In genomic region chr15:43940424-43940823, GRCm38 (mm10) we compare ENCODE assay signal across 13 mouse cellular contexts.
DNase-seq lines count a peak whose midpoint lies in the region; ATAC-seq and TF ChIP-seq lines count a peak whose summit lies in the region.
"Had no signal": no experiment of that assay in that cellular context is flagged by ENCODE, and none has a peak within 500 bp of the region (broad histone marks: within the 10 kb centered on the region; RNA-seq: fewer than 3 reads in every experiment).

No protein-coding gene starts in this region.

- H3K9me3 ChIP-seq in hindbrain, embryonic 13.5 days, result no peaks in the 10 kb centered on the region
- H3K9me3 ChIP-seq in hindbrain, embryonic 10.5 days, result no peaks in the 10 kb centered on the region
- no peaks in the 10 kb centered on the region for H3K9me3 ChIP-seq in hindbrain, embryonic 15.5 days
- no peaks in the 10 kb centered on the region for H3K9me3 ChIP-seq in liver, embryonic 12.5 days (replicated peaks)

- CTCF ChIA-PET in Patski (lab: Charles Lee), result no interaction called here

- no peaks in the 10 kb centered on the region for H3K27me3 ChIP-seq in hindbrain, embryonic 13.5 days
- H3K27me3 ChIP-seq in hindbrain, embryonic 10.5 days (ENCODE audit: insufficient read depth, poor library complexity, severe bottlenecking), result no peaks in the 10 kb centered on the region
- H3K27me3 ChIP-seq in Patski, result peaks cover 4% of the 10 kb centered on the region
- no peaks in the 10 kb centered on the region for H3K27me3 ChIP-seq in hindbrain, embryonic 15.5 days
- no peaks in the 10 kb centered on the region for H3K27me3 ChIP-seq in kidney, adult 2 months (replicated peaks; ENCODE audit: control insufficient read depth, insufficient read depth, low read length)
- no peaks in the 10 kb centered on the region for H3K27me3 ChIP-seq in liver, embryonic 12.5 days (replicated peaks)
- H3K27me3 ChIP-seq: CH12.LX had no signal

- H3K4me1 ChIP-seq in hindbrain, embryonic 13.5 days (replicated peaks), result peaks cover 16% of the 10 kb centered on the region
- H3K4me1 ChIP-seq in hindbrain, embryonic 10.5 days (replicated peaks), result no peaks in the 10 kb centered on the region
- peaks cover 18% of the 10 kb centered on the region for H3K4me1 ChIP-seq in hindbrain, embryonic 15.5 days (replicated peaks)
- H3K4me1 ChIP-seq in kidney, adult 2 months (ENCODE audit: control insufficient read depth, insufficient read depth, low read length), result no peaks in the 10 kb centered on the region
- H3K4me1 ChIP-seq in liver, embryonic 12.5 days, result no peaks in the 10 kb centered on the region

- H3K36me3 ChIP-seq in hindbrain, embryonic 13.5 days, result no peaks in the 10 kb centered on the region
- H3K36me3 ChIP-seq in hindbrain, embryonic 10.5 days, result no peaks in the 10 kb centered on the region
- H3K36me3 ChIP-seq in hindbrain, embryonic 15.5 days, result no peaks in the 10 kb centered on the region
- no peaks in the 10 kb centered on the region for H3K36me3 ChIP-seq in kidney, adult 2 months (ENCODE audit: control insufficient read depth, insufficient read depth, low read length)
- no peaks in the 10 kb centered on the region for H3K36me3 ChIP-seq in liver, embryonic 12.5 days

- no peak for DNase-seq in hindbrain, embryonic 10.5 days (ENCODE audit: low spot score)
- DNase-seq in 3T3-L1 (ENCODE audit: low read depth, low spot score), result peak; percentile 9
- DNase-seq in Patski (ENCODE audit: low read depth, low spot score), result no peak
- no peak for DNase-seq in kidney, adult 2 months
- no peak for DNase-seq in gastrocnemius, postnatal 4 days (ENCODE audit: low spot score in 2 of 2)
- DNase-seq: gastrocnemius, postnatal 36 days; kidney, adult 11 months; liver, postnatal 0 days; thymus, adult 2 months had no signal

- ATAC-seq in hindbrain, embryonic 13.5 days (ENCODE audit: low FRiP score), result 0 out of 2 replicates have a peak, but pooled peaks have one; percentile 14
- peak; percentile 78 for ATAC-seq in Patski
- ATAC-seq in hindbrain, embryonic 15.5 days (ENCODE audit: low FRiP score, low read depth), result peak; percentile 50; the same call in 1 of the 2 replicates
- no peak for ATAC-seq in liver, embryonic 12.5 days
- ATAC-seq: liver, postnatal 0 days had no signal

- POLR2A ChIA-PET in Patski (lab: Charles Lee), result no interaction called here

- H3K27ac ChIP-seq in hindbrain, embryonic 13.5 days, result peak overlapping the region; percentile 62; the same call in 1 of the 2 replicates
- no peak overlapping the region for H3K27ac ChIP-seq in hindbrain, embryonic 10.5 days
- peak overlapping the region; percentile 33; the same call in 1 of the 2 replicates for H3K27ac ChIP-seq in hindbrain, embryonic 15.5 days (replicated peaks)
- no peak overlapping the region for H3K27ac ChIP-seq in kidney, adult 2 months (ENCODE audit: insufficient read depth, low read depth, low read length)
- H3K27ac ChIP-seq in liver, embryonic 12.5 days, result no peak overlapping the region

- TF ChIP-seq POLR2A in kidney, adult 2 months (IDR thresholded peaks at IDR 0.05; ENCODE audit: low read depth, low read length), result no peak

- H3K9ac ChIP-seq in hindbrain, embryonic 13.5 days, result no peak overlapping the region
- no peak overlapping the region for H3K9ac ChIP-seq in hindbrain, embryonic 15.5 days
- no peak overlapping the region for H3K9ac ChIP-seq in liver, embryonic 12.5 days
- H3K9ac ChIP-seq: liver, postnatal 0 days had no signal

- no peak overlapping the region for H3K4me2 ChIP-seq in hindbrain, embryonic 13.5 days
- H3K4me2 ChIP-seq in hindbrain, embryonic 15.5 days, result no peak overlapping the region
- no peak overlapping the region for H3K4me2 ChIP-seq in liver, embryonic 12.5 days

- no peak overlapping the region for H3K4me3 ChIP-seq in hindbrain, embryonic 13.5 days
- H3K4me3 ChIP-seq in hindbrain, embryonic 10.5 days, result no peak overlapping the region
- no peak overlapping the region for H3K4me3 ChIP-seq in hindbrain, embryonic 15.5 days
- no peak overlapping the region for H3K4me3 ChIP-seq in kidney, adult 2 months (ENCODE audit: insufficient read depth, low read depth, low read length)
- H3K4me3 ChIP-seq in liver, embryonic 12.5 days, result no peak overlapping the region

- 43% methylated on average over 2 of the region's 2 CpGs for WGBS in hindbrain, embryonic 13.5 days
- WGBS in hindbrain, embryonic 10.5 days, result 70% methylated on average over 2 of the region's 2 CpGs
- 33% methylated on average over 2 of the region's 2 CpGs for WGBS in hindbrain, embryonic 15.5 days
- 49% methylated on average over 2 of the region's 2 CpGs for WGBS in kidney, adult 2 months
- WGBS in liver, embryonic 12.5 days (ENCODE audit: insufficient replicate concordance), result 53% methylated on average over 2 of the region's 2 CpGs

- TF ChIP-seq CTCF in Patski (IDR thresholded peaks at IDR 0.05), result no peak
- no peak for TF ChIP-seq CTCF in kidney, adult 2 months (conservative IDR thresholded peaks at IDR 0.05; ENCODE audit: insufficient read depth, insufficient read length, low read depth, low read length)

- in situ Hi-C loops in Patski (cut with MboI; ENCODE audit: low pct_unique_long_range_greater_than_20kb), result no loop called here

Comparison
In these comparisons a context has a peak if more than half of its experiments do, and no peak if none do; other contexts are left out.
1. H3K27ac ChIP-seq: peak in hindbrain, embryonic 13.5 days (single experiment) and hindbrain, embryonic 15.5 days (single experiment); none in hindbrain, embryonic 10.5 days (single experiment), kidney, adult 2 months (single experiment) and liver, embryonic 12.5 days (single experiment).